Mouse (Mus musculus): Measurements from ENCODE around the gene Pxn.
"Not testable (repeated sequence)": the region's sequence is repeated elsewhere in the genome, so short reads cannot be mapped to it uniquely, and the experiment has no call there.

Gene Pxn

DNA sequence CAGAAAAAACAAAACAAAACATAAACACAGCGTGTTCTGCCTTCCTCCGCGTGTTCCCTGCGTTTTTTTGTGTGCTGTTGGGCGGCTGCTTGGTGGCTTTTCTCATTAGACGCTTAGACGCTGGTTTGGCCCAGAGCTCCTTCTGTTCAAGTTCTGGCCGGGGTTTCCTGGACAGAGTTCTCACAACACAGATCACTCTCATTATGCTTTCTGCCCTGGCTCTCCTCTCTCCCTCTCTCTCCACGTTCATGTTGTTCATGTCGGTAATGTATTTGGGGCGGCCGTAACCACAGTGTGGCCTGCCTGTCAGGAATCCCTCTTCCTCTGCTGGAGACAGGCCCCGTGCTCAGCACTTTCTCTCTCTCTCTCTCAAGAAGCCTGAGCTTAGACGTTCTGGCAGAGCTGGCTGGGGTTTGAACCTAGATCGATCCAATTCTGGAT is 2.9 kb downstream of the Pxn start:
- DNase-seq (ENCODE audit: low spot score), result no peak

DNA sequence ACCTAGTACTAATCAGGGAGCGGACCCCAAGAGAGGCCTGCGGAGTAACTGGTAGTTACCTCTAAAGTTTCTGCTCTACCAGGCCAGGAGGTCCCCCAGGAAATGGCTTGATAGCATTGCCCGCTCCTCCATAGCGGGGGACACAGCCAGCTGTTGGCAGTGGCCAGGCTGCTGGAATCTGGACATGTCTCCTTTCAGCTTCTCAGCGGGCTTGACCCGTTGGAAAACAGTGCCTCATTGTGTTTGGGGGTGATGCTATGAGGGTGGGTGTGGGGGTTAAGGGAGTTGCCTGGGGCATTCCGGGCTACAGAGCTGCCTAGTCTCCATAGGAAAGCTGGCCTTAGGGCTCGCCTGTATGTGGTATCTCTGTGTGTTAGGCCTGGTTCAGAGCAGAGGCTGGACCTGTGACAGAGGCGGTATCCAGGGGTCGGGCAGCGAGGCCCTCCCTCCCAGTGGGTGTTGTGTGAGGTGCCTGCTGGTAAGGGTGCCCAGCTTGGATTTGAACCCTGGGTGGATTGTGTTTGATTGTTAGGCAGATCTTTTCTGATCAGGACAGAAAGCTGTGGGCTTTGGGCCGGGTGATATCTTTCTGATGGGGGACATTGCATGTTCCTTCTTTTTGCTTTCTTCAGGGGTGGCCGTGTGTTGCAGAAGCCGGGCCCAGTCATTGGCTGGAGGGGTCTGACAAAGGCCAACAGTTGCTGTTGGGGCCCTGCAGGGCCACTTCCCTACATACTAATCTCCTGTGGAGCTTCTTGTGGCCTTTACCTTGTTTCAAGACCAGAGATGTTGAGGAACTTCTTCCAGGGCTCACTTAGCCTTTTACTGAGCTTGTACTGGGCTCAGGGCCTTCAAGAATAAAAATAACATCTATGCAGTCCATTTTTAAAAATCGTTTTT is 3.6 kb downstream of the Pxn start:
- no peak for DNase-seq (ENCODE audit: low spot score)

DNA sequence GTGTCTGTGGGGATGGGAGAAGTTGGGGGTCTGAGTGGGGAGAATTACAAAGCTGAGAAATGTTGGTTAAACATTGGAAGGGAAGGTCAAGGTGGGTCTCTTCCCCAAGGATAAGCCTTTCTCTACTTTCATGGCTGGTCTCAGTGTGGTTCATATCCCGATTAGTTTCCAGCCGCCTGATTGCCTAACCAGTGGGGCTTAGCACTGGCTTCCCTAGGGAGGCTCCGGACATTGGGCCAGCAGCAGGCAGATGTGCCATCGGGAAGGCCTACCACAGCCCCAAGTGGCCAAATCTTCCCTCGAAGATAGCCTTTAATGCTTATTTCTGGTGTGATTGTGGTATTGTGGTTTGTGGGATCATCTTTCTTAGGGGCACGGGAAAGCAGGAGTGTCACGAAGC is 5.9 kb downstream of the Pxn start:
- DNase-seq (ENCODE audit: low spot score), result no peak

DNA sequence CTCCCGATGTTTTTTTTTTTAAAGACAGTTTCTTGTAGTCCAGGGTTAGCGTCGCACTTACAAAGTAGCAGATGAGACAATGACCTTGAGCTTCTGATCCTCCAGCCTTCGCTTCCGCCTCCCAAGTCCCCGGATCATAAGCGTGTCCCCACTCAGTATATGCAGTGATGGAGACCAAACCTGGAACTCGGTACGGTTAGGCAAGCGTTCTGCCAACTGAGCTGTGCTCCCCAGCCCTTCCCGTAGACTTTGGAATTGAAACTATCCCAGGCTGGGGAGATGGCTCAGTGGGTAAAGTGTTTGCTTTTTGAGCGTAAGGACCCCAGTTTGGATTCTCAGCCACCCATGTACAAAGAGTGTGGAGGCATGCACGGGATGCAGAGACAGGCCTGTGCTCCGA is 6.8 kb downstream of the Pxn start:
- no peak for DNase-seq (ENCODE audit: low spot score)

DNA sequence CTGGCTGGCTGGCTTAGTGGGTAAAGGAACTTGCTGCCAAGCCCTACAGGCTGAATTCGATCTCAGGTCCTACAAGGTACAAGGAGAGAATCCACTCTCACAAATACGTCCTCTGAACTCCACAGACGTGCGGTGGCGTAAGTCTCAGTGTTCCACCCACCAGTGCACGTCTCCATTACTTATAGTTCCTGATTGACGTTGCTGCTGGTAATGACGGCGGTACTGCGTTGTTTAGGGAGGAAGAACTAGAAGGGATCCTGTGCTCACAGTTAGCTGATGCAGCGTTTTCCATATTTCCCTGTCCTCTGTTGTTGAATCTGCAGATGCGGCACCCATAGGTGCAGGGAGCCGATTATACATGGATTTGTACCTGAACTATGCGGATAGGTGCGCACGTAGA is 7.2 kb downstream of the Pxn start:
- no peak for DNase-seq (ENCODE audit: low spot score)

DNA sequence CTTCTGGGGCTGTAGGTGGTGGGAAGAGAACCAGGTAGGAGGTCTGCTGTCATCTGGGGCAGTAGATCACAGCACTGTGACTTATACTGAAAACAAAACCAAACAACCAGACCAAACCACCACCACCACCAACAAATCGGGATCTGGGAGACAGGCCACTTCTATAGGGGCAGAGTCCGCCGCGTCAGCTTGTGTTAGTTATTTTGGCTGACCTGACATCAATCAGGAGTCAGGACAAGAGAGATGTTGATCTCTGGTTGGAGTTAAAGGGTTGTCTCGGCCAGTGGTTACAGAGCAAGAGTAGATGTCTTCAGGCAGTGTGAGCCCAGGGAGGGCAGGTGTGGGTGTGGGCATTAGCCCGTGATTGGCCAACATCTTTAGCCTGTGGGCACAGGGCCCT is 7.9 kb downstream of the Pxn start:
- DNase-seq (ENCODE audit: low spot score), result no peak

DNA sequence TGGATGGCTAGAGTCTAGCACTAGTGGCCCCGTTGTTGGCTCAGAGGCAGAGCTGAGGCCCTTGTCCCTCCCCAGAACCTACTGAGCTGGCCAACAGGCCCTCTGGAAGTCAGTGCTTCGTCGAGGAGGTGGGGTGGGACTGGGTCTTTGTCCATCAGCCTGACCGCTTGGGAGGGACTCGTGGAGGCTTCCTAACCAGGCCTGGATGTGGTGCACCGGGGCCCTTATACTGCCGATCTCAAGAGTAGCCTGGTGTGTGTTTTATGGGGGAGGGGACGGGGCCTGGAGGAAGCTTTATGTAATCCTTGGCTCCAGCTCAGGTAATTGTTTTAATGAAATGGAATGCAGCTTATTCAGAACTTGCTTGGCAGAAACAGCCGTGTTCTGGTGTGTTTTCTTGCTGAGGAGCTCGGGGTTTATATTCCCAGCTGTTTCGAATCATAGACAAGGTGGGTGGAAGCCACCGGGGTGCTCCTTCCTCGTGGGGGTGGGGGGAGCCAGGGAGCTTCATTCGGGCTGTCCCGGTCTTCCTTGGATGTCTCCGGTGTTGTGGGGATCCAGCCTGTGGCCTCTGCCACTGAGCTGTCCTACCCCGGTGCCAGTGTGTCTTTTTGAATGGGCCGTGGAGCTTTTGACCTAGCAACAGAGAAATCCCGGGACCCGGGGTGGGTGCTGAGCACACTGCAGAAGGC is 8.6 kb downstream of the Pxn start:
- no peak for DNase-seq (ENCODE audit: low spot score)

DNA sequence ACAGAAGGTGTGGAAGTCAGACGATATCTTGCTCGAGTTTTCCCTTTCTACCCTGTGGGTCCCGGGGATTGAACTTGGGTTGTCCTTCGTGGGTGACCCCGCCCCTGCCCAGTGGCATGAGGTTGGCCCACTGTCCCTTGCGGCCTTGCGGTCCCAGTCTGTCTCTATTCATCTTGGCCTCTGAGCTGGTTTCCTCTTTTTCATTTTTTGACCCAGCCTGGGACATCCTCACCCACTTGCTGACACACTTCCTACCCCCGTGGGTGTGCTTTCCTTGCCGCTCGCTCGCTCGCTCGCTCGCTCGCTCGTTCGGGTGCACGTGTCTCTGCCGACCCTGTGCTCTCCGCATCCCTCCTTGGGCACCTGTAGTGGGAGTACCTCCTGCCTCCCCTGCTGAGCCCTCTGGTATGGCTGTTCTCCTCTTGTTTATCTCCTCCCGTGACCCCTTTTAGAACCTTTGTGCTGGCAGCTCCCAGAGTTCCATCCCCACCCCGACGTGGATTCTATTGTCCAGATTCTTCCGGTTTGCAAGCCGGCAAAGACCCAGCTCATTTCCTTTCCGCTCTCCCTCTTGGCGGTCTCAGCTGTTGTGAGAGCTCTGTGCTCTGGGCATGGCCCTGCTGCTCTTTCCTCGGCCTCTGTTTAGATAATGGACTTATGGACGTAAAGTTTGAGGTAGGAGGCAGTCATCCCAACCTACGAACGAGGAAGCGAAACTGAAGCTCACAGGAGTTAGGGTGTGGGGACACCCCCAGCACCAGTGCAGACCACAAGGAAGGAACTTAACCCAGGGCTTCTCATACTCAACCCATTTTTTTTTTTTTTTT is 9.8 kb downstream of the Pxn start:
- DNase-seq (ENCODE audit: low spot score), result no peak

DNA sequence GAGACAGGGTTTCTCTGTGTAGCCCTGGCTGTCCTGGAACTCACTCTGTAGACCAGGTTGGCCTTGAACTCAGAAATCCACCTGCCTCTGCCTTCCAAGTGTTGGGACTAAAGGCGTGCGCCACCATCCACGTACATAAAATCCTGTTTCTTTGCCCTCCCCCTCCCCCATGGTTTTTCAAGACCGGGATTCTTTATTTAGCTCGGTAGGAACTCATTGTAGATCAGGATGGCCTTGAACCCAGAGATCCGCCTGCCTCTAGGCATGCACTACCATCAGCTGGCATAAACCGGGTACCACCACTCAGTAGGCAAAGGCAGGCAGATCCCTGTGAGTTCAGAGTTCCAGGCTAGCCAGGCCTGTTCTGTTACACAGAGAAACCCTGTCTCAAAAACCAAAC is 10.4 kb downstream of the Pxn start:
- DNase-seq (ENCODE audit: low spot score), result no peak

DNA sequence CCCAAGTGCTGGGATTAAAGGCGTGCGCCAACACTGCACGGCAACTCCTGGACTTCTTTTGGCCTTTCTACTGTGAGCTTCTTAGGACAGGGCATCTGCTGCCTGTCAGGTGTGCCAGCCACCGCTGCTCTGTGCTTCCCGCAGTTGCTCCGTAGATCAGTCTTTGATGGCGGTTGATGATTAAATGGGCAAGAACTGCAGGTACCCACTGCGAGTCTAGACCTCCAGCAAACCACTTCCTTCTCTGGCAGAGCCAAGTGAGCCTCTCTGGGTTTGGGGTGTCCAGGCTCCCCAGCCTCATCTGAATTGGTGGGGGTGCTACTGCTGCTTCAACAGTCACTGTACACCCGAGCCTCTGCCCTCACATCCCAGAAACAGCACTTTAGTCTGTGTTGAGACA is 11.0 kb downstream of the Pxn start:
- no peak for DNase-seq (ENCODE audit: low spot score)

DNA sequence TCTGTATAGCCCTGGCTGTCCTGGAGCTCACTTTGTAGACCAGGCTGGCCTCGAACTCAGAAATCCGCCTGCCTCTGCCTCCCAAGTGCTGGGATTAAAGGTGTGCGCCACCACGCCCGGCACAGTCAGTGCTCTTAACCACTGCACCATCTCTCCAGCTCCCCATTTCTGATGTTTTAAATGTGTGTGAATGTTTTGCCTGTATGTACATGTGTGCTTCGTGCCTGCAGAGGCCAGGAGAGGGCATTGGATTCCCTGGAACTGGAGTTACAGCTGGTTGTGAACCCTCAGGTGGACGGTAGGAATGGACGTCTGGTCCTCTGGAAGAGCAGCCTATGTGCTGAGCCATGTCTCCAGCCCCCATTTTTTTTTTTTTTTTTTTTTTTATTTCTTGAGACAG is 11.7 kb downstream of the Pxn start:
- DNase-seq (ENCODE audit: low spot score), result not testable (repeated sequence)

DNA sequence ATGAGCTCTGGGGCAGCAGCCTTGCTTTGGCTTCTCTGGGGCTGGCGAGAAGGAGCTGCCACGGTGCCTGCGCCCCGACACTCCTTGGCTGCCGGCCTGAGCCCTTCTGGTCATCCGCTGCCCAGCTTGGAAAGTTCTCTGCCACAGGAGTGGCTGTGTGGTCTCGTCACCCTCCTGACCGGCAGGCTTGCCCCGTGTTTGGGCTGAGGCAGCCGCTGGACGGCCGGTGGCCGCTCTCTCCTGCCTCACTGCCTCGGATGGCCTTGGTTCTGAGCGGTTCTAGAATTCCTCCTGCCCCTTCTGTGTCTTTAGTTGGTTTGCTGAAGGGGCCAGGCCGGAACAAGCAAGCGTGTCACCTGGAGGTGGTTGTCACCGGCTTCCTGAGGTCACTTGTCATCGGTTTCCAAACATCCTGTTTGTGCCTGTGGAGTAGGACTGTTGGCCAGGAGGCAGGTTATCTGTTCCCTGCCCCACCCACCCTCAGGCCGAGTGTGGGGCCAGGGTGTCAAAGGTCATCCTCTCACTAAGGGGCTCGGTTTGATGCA is 13.9 kb downstream of the Pxn start:
- DNase-seq (ENCODE audit: low spot score), result no peak

DNA sequence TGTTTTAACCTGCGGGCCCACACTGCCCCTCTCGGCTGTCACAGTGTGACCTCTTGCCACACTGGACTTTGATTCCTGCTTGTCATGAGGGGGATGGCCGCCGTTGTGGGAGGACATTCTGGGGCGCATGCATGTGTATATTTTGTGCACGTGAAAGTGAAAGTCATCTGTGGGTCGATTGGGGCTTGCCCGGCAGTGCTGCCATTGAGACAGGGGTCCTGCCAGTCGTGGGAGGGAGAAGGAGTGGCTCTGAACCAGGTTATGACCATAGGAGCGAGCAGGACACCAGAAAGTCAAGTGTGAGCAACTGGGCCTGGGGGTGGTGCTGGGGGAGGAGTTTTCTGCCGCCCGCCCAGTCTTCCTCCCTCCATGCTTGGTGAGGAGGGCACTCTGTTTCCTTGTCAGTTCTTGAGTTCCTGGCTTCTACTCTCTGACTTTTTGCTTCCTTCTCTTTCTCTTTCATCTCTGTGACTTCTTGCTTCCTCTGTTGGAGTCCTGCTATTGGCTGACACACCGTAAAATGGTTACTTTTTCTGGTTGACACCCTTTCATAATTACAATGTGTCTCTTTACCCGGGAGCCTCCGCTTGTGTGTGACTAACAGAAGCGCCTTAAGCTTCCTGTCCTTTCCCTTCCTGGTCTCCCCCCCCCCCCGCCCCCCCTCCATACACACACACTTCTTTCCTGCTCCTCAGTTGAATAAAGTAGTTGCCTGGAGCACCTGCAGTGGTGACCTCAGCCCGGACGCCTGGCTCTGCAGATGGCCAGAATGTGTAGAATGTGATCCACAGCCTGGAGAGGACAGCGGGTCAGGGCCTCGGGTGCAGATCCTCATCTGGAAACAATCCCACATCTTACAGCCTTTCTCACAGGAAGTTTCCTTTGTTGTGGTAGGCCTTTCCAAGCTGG is 15.3 kb downstream of the Pxn start:
- no peak for DNase-seq (ENCODE audit: low spot score)

DNA sequence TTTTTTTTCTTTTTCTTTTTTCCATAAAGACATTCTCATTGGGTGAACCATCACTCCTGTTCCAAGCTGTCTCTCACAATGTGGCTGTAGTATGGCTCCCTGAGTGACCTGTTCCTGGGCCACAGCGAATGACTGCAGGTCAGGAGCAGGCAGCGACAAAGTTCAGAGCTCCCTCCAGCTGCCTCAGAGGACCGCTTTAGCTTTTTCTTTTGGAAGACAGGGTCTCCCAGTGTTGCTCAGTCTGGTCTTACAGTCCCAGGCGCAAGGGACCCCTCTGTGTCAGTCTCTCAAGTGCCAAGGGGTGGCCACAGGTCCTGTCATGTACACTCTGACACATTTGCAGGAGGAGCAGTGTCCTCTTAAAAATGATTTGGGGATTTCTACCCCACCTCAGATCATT is 16.1 kb downstream of the Pxn start:
- DNase-seq (ENCODE audit: low spot score), result no peak

DNA sequence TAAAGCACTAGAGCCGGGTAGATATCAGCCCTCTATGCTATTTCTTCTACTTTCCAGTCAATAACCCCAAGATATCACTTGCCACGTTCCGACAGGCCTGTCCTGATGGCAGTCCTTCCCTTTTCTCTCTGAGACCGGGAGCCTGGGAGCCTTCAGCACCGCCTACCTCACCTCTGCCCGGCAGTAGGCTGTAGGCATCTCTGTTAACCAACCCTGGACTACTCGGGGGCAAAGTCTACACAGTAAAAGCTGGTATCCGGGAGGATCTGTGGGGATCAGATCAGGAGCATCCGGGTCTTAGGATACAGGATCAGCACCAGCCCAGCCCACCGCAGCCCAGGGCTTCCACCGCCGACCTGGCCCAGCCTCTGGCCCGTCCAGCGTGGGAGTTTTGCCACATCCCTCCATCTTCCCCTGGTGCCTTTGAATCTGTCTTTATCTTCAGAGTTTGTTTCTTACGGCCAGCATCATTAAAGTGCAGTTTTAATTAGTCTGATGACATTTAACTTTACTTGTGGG is 16.6 kb downstream of the Pxn start:
- no peak for DNase-seq (ENCODE audit: low spot score)

DNA sequence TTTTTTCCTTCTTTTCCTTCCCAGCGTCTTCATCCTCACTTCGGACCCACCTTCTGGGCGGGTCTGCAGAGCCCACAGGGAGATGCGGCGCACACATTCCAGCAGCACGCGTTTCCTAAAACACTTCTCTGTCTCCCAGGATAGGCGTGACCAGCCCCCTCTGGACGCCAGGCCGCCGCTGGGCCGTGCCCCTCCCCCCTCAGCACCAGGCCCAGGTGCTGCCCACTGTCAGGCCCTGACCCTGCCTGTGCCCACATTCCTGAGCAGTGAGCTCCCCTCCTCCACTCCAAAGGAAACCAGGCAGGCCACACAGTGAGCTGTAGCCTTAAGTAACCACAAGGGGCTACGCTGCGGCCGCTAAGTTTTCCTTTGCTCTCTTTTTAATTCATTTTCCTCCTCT is 17.5 kb downstream of the Pxn start:
- DNase-seq (ENCODE audit: low spot score), result no peak

DNA sequence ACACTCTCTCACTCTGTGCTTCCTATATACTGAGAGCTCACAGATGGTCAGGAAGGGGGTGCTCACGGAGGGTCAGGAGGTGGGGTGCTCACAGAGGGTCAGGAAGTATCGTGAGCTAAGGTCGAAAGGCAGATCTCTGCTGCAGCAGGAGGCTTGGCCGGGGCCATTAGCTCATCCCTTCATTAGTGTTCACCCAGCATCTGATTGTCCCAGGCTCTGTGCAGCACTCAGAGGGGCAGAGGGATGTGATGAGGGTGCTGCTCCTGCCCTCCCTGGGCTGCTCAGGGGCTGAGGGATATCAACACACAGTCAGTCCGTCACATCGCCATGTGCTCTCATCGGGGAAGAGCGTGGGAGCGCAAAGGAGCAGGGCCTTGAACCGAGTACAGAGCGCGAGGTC is 18.0 kb downstream of the Pxn start:
- no peak for DNase-seq (ENCODE audit: low spot score)

DNA sequence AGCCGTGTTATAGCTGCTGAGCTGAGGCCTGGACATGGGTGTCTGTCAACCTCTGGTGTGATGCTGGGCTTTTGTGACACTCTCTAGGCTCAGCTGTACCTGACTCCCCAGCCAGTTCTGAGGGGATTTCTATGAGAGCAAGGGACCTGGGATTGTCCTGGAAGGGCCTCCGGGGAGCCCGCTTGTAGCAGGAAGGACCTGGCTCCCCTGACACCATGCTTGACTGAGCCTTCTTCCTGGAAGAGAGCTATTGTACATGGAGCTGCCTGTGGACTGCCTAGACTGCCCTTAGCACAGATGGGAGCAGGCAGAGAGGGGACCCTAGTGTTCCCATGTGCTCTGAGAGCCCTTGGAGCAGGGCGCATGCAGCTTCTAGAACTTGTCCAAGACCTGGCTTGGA is 18.9 kb downstream of the Pxn start:
- DNase-seq (ENCODE audit: low spot score), result no peak

DNA sequence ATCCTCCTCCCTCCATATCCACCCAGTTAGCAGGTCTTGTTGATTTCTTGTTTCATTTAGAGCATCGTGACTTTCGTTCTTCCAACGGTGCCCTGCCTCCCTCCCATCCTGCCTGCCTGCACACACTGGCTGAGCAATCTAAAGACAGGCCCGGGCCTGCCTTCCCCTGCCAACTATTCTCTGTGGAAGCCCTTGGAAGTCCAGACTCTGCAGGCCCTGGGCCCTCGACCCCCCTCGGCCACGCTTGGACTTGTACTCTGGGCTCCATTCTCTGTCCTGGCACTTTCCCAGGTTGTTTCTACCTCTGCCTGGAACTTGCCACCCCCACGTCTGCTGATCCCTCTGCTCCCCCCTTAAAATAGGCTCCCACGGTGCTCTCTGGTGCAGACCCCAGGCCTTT is 19.5 kb downstream of the Pxn start:
- no peak for DNase-seq (ENCODE audit: low spot score)

DNA sequence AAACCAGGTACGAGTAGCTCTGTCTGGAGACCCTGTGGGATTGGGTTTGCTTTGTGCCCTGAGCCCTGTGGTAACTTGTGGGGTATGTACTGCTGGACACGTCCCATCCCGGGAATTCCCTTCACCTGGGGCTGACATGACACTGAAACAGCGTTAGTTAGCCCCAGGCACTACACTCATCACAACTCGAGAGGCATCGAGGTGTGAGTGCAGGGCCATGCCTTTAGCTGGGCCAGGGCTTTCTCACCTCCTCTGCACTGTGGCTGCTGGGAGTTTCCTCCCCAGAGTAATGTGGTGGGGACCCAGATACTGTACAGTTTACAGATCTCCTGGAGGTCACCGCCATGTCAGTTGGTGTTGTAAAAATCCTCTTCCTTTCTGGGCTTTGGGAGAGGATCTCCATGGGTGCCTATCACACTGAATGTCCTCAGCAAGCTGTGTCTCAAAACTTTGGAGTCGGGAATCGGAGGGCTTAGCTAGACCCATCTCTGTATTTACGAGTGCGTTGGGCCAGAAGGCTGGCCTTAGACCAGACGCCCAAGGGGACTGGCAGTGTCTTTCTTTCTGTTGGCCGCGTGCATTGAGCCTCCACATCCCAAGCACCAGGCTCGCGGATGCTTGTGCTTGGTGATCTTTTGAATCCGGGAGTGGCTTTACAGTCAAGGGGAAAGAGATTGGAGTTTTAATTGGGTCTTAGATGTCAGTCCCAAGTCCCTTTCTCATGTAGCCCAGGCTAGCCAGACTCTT is 20.2 kb downstream of the Pxn start:
- no peak for DNase-seq (ENCODE audit: low spot score)

Data from spleen, adult 12 weeks (tissue).